Mouse (Mus musculus): Measurements from ENCODE around the gene Gm28036.
"Not testable (repeated sequence)": the region's sequence is repeated elsewhere in the genome, so short reads cannot be mapped to it uniquely, and the experiment has no call there.

Gm28036 gene

DNA sequence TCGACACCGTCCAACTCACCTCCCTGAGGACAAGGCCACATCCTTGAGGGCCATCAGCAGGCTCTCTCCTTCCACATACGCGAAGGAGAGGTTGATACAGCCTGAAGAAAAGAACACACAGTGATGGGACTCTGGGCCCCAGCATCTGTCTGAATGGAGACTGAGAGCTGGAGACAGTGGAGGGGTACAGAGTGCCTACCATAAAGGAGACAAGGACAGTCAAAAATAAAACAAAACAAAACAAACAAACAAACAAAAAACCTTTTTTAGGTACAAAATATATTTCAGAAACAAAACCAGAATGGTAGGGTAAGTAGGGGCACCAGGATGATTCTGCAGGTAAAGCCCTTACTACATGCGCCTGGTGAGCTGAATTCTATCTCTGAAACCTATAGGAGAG, at the start of gene Gm28036:
Gene Gm28036 (minus strand): TSS at position 101 of the 400 bp plus-strand sequence.
- no peak for DNase-seq (ENCODE audit: inconsistent ontology term)

DNA sequence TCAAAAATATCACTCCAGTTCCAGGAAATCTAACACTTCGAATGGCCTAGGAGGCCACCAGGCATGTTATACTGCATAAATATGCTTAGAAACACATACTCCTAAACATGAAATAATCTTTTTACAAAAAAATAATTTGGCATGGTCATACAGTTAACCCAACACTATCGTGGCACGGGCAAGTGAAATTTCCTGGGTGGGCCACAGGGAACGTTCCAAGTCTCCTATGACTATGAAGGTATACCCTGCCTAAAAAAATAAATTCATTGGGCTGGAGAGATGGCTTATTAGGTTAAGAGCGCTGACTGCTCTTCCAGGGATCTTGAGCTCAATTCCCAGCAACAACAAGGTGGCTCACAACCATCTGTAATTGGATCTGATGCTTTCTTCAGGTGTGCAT, 39.7 kb upstream of the Gm28036 start:
- no peak for DNase-seq (ENCODE audit: inconsistent ontology term)

DNA sequence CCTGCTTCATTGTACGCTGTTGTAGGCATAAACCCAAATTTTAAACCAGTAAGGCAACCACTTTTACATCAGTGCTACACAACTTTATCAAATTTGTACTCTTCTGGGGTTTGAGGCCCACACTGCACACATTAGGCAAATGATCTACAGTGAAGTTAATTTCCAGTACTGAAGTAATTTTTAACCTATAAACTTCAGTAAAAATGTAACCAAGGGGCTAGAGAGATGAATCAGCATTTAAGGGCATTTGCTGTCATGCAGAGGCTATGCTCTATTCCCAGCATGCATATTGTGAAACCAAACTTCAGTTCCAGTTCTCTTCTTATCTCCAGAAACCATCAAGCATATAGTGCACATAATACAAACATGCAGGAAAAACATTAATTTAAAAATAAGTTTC, 38.6 kb upstream of the Gm28036 start:
- no peak for DNase-seq (ENCODE audit: inconsistent ontology term)

DNA sequence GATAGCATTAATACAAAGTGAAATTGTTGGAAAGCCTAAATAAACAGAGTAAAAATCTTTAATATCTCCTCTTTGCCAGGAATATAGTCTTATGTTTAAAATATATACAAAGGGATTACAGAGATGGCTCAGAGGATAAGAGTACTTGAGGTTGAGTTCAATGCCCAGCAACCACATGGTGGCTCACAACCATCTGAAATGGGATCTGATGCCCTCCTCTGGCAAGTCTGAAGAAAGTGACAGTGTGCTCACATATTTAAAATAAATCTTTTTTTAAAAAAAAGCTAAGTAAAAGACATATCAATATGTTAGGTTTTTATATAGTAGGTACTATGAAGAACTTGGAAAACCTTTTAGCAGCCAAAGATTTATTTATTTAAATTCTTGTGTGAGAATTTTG, 24.6 kb upstream of the Gm28036 start:
- DNase-seq (ENCODE audit: inconsistent ontology term) = no peak

DNA sequence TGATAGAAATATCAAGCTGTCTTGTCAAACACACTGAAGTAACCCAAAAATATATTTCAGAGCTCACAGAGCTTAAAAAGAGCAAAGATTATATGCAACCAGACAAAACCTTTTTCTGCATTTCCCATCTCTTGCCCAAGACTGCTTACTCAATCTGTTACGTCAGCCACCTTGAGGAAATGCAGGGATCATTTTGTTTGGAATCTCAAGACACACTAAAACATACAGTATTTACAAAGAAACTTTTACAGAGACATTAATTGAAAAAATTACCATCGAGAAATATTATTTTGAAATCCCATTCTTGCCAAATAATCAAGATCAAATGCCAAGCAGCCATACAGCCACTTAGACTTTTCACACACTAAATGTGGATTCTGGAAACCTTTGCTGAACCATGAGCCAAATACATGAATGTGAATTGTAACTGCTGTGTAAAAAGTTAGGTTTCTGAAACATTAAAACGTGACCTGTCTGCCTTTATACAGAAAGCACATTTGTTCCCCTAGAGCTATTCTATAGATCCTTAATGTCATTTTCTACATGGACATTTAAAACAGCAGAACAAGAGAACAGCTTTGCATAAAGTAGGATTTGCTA, 20.5 kb upstream of the Gm28036 start:
- no peak for DNase-seq (ENCODE audit: inconsistent ontology term)

DNA sequence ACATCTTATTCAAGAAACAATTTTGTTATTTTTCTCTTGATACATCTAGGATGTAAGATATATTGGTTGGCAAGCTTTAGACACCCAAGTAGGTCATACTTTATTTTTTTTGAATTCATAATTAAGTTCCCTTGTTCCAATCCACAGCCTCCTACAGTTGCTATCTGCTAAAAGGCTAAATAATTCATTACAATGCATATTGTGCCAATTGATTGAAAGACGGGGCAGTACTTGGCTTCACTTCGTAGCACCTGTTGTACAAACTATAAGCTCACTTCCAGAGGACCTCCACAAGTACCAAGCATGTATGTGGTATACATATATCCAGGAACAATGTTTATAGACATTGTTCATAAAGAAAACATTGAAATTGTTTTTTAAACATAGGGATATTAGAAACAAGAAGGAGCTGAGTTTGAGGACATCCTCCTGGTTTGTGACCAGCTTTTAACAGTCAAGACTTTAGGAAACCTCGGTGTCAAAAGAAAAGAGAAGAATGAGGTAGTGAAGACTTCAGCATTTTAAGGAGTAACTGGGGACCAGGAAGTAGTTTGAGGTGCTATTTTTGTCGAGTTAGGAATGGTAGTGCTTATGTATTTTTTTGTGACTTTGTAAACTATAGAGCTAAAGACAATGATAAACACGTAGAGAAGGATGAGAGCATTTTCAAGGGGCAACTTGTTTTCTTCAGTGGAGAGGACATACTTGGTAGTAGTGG, 19.5 kb upstream of the Gm28036 start:
- DNase-seq (ENCODE audit: inconsistent ontology term) = no peak

DNA sequence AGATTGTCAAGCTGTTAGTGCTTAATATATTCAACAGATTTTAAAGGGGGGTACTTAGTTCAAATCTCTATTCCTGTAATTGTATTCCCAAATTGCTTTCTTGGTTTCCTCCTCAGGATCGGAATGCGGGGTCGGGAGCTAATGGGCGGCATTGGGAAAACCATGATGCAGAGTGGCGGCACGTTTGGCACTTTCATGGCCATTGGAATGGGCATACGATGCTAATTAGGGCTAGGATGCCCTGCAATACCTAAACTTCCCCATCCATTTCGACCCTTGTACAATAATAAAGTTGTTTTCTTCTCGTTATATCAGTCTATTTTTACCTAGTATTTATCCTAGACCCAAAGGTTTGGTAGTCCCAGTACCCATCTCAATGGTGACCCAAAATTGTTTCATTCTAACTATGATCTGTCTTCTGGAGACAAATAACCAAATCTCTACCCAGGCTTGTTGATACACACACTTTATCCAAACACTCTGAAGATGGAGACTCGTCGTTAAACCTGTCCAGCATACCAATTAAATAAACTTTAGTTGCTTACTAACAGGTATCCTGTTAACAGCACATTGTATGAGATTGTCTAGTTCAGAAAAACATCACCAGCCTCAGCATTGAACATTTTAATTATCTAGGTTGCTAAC, 18.7 kb upstream of the Gm28036 start:
- no peak for DNase-seq (ENCODE audit: inconsistent ontology term)

DNA sequence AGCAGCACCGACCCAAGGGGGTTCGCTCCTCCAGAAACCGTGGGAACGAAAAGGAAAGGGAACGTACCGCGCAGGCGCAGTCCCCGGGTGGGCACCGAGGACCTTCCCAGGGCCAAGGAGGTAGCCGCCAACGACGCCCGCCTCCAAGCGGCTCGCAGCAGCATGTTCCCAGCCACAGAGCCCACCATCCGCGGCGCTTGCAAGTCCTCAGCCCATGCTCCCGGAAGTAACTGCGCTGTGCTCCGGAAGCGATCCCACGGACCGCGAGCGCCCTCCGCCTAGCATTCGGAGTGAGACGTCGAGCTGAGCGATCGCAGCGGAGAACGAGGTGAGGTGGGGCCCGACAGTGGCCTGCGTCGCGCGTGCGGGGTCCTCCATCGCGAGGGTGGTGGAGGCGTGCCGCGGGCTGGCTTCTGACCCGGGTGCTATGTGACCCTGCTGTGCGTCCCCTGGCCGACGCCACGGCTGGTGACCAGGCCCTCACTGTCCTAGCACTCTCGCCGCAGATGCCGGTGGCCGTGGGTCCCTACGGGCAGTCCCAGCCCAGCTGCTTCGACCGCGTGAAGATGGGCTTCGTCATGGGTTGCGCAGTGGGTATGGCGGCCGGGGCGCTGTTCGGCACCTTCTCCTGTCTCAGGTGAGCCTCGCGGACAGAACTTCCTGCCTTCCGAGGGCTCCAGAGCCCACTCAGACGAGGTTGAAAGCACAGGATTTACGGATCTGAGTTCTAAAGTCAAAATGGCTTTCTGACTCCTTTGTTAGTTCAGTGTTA, 17.2 kb upstream of the Gm28036 start, which contains the start of the genes Romo1 and Nfs1:
Gene Romo1 (plus strand): TSS at position 87 of the 772 bp plus-strand sequence.
Gene Nfs1 (minus strand): TSS at position 234 of the 772 bp plus-strand sequence.
- peak; percentile 95 for DNase-seq (ENCODE audit: inconsistent ontology term)

DNA sequence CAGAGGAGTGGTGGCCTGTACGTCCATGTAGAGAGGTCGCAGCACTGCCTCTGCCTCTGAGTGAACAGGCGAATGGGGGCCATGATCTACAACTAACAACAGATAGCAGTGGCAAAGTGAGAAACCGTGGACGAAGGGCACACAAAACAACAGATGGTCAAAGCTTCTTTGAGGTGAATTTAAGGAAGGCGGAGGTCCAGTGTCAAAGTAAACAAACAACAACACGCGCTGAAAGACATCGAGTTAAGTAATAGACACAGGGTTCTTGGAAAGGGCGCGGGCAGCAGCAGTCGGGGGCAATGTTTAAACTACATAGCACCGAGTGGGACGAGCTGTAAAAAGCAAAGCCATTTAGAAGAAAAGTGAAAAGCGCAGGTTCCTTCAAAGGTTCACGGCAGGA, 16.5 kb upstream of the Gm28036 start:
- no peak for DNase-seq (ENCODE audit: inconsistent ontology term)

DNA sequence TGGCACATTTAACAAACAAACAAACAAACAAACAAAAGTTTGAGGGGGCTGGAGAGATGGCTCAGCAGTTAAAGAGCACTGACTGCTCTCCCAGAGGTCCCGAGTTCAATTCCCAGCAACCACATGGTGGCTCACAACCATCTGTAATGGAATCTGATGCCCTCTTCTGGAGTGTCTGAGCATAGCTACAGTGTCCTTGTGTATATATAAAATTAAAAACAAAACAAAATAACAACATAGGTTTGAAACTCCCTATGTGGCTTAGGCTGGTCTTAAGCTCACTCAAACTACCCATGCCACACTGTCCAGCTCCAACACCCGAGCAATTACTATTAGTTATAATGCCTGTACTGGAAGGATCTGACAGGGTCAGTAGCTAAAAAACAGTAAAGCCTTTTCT, 15.9 kb upstream of the Gm28036 start:
- no peak for DNase-seq (ENCODE audit: inconsistent ontology term)

DNA sequence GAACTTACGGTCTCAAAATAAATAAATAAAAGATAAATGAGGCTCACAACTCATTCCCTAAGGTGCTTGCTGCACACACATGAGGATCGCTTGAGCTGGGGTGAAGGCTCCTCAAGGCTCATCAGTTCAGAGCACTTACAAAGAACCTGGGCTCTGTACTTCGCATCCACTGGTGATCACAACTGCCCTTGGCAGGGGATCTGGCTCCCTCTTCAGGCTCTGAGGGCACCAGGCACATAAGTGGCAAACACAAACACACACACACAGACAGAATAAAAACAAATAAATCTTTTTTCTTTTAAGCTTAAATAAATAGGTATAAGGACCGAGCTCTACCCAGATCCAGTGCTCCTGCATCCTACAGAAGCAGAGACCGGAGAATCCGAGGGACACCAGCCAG, 8.8 kb upstream of the Gm28036 start:
- no peak for DNase-seq (ENCODE audit: inconsistent ontology term)

DNA sequence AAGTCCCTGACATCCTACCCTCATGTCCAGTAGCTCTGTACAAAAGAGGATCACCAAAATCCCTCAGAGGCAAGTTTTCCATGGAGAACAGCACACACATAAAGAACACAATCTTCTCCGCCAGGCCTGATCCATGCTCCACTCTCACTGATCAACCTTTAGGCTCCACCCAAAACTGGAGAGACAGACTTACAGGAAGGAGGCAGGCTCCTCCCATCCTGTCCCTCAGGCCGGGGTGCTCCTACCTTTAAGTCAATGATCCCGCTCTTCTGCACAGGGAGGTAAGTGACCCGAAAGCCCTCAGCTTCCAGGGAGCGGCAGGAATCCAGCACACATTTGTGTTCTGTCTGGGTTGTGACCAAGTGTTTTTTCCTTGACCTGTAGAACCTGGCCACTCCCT, 7.3 kb upstream of the Gm28036 start:
- DNase-seq (ENCODE audit: inconsistent ontology term) = no peak

DNA sequence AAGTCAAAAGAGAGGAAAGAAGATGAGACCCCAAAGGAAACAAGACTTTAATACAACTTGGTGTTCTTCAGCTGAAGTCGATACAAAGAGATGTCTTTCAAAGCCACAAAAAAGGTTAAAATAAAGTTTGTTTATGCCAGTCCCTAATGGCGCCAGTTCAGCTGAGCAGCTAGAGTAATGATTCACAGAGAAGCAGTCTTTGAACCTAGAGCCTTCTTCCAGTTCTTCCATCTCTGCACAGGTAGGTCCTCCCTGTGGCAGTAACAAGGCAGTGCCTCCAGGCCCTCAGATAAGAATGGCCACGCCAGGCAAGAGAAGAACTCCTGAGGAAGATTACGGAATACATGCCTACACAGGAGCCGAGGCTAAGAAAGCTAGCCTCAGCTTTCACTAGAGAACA, 3.2 kb downstream of the Gm28036 start:
- DNase-seq (ENCODE audit: inconsistent ontology term) = no peak

DNA sequence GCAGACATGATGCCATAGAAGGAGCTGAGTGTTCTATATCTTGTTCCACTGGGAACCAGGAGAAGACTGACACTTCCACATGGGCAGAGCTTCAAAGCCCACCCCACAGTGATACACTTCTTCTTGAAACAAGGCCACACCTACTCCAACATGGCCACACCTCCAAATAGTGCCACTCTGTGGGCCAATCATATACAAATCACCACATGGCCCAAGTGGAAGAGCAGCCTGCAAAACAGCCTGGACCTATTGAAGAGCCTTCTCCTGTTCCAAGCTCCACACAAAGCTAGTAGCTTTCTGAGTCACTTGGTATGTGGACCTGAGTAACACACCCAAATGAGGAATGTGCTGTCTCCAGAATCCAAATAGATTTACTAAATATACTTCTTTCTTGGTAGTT, 7.3 kb downstream of the Gm28036 start:
- DNase-seq (ENCODE audit: inconsistent ontology term) = peak; percentile 8

DNA sequence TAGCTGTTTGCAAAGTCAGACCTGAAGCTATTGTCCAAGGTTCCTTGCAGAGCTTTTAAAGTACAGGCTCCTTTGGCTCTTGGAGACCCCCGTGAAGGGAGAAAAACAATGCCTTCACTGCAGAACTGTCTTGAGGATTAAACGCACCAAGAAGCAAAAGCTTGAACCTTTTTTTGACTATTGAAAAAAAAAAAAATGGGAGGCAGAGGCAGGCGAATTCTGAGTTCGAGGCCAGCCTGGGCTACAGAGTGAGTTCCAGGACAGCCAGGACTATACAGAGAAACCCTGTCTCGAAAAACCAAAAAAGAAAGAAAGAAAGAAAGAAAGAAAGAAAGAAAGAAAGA, 14.8 kb downstream of the Gm28036 start:
- not testable (repeated sequence) for DNase-seq (ENCODE audit: inconsistent ontology term)

DNA sequence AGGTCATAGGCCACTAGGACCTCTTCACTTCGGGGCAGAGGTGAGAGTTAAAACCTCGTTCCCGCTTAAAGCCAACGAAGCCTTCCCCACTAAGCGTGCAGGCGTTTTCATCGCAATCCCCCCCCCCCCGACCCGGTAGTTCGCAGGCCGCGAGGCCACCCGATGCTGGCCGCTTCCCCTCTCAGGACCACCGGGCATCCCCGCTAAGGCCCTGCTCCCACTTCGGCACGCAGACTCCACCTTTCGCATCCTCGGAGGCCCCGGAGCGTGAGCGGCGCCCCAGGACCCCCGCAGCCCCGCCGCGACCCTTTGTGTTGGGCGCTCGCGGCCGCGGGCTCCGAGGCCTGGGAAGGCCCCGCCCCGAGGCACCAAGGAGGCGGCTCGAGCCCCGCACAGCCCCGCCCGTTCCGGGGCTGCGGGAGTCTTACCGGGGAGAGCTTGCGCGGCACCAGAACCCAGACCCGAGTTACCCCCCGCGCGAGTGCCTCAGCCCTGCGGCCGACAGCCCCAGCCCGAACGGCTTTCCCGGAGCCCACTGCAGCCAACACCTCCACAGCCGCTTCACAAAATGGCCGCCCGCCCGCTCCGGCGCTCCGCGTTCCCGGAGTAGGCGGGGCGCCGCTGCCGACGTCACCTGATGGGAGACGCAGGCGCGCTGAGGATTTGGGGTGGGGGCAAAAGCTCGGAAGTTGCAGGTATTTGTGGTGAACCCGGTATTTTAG, 15.4 kb downstream of the Gm28036 start, which contains the start of the genes Cpne1 and Rbm12:
Gene Cpne1 (minus strand): TSS at position 608 of the 722 bp plus-strand sequence.
Gene Rbm12 (minus strand): TSS at position 621 of the 722 bp plus-strand sequence.
- peak; percentile 95 for DNase-seq (ENCODE audit: inconsistent ontology term)

DNA sequence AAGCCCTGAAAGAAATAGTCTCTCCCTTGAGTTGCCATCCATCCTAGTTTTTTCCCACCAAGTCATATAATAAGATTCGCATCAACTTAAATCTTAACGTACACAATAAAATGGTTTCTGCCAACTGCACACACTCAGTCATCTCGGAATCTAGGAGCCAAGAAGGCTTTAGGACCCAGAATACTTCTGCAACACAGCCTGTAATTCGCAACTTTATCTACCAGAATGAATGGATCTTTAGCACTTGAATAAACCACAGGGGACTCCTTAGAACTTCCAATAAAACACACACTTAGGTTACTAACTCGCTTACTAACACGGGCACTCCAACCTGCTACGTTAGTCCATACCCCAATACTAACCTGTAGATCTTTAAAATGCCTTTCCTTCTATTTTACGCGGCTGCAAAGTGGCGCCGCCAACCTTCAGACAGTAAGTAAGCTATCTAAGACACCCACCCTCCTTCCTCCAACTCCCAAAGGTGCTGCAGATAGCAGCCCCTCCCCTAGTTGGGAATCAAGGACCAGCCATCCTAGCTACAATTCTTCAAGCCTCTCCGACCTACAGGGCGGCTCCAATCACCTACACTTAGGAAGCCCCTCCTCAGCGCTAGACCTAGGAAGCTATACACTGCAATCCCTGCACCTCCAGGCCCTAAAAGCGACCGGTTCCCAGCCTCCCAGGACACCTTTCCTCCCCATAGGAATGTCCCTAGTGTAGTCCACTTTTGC, 16.1 kb downstream of the Gm28036 start:
- no peak for DNase-seq (ENCODE audit: inconsistent ontology term)

DNA sequence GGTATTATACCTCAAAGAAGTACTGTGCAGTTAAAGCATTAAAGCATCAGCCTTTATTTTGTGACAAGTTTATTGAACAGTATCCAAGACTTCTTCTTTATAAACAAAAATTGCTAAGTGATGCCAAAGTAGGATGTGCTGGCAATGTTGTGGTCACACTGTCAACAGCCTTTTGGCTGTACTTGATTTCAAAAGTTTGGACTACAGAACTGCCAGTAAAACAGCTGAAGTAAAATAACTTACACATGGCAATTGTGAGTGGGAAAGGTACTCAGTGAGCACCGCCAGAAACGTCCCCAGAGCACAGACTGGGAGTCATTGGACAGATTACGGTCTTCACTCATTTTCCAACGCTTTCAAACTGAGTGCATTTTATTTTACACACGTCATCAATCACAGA, 35.0 kb downstream of the Gm28036 start:
- DNase-seq (ENCODE audit: inconsistent ontology term) = no peak

DNA sequence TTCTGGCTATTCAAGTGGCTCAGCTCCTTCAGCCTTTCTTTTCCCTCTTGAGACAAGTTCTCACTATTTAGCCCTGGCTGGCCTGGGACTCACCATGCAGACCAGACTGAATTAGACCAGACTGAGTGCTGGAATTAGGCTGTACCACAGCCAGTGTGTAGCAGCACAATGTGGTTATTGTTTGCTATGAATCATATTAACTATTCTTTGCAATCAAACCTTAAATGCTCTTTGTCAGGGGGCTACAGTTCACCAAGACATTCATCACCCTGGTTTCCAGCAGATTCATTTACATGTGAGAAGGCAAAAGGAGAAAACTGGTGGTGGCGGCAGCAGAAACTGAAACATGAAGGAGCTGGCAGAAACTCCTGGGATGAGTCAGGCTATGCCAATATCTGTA, 37.1 kb downstream of the Gm28036 start:
- peak; percentile 69 for DNase-seq (ENCODE audit: inconsistent ontology term)

DNA sequence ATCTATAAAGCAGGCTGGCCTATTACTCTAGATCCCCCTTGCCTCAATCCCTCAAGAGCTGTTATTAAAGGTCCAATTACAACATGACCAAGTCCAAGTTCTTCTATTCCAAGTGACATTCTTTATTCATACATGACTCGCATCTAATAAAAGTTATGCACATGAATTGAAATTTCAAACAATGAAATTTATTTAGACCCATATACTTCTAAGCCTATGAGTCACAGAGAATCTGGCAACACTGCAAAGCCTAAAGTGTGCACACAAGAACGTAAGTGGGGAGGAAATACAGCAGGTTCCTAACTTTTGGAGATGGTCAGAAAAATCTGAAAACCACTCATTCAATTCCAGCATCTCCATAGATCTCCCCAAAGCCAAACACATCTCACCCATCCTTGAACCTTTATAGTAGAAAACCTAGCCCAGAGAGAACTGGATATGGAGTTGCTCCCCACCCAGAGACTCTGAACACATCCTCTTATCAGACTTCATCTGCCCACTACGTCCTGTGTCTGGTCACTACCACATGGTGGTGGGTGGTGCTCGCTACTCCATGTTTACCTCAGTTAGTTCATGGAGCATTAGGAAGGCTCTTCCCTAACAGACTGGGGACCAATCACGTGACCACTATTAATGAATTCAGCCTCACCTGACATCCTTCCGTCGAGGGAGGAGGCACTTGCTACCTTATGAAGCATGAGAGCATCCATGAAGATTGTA, 39.3 kb downstream of the Gm28036 start:
- peak; percentile 58 for DNase-seq (ENCODE audit: inconsistent ontology term)

Measured in Muller cell, postnatal 12 days (primary cell).